Mouse (Mus musculus) liver, adult (tissue): ENCODE data around the gene Ush2a.

Experiments used
- GATA4 ChIP-seq: IDR thresholded peaks from 2 replicates; pipeline ENCODE4 v1.6.1; 2014; ENCODE audit warnings: mild to moderate bottlenecking, low read length; ENCODE audit not compliant: insufficient replicate concordance

Ush2a gene

DNA sequence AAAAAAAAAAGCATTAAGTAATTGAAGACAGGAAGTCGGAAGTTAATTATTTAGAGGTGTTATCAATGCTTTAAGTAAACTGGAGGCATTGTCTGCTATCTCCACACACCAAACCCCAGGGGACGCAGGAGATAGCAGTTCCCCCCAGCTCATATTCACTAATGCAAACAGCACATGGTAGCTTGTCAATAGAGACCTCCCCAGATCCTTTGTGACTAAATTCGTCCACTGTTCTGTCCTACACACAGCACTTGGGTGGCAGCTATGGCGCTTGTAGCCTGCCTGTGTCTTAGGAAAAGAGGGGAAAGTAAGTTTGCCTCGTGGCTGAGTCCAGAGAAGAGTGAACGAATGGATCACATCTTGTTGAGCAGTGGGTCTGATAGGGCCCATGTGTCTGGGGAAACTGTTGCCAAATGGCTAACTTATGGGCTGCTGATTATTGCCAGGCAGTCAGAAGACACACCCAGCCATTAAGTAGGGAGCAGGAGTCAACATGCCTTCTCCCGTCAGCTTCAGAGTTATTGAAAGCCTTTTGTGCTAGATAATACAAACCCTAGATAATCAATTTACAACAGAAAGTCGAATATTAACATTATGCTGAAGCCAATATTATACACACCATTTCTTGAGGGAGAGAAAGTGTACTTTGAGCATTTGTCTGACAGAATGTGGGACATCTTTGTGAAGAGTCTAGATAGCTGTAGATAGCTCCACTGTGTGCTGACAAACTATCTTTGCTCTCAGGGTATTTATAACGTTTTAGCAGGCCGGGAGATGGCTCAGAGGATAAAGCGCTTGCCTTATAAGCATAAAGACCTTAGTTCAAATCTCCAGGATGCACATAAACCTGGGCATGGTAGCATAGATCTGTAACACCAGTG lies 568.9 kb downstream of the Ush2a start:
- no peak for TF ChIP-seq GATA4

DNA sequence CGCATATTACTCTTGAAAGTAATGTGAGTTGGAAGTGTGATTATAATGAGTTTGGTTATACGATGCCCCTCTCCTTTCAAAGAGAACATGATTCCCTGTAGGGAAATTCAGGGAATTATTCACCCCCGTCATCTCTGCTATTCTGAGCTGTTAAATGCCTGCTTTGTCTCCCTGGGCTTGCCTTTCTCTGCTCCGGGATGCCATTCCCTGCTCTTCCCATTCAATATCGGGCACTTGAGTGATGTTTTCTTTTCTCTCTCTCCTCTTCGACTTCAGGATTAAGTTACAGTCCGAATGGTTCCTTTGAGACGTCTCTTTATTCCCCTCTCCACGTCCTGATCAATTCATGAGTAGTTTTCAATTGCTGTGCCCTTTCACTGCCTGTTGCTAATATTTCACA lies 572.1 kb downstream of the Ush2a start:
- TF ChIP-seq GATA4 = no peak

GRCm38 (mm10) chr1:188834770-188835169 lies 572.9 kb downstream of the Ush2a start:
- TF ChIP-seq GATA4 = no peak

- no peak for TF ChIP-seq GATA4
These were observed 575.9 kb downstream of the Ush2a start for GRCm38 (mm10) chr1:188837613-188838295.

GRCm38 (mm10) chr1:188847242-188847641 lies 585.4 kb downstream of the Ush2a start:
- TF ChIP-seq GATA4 = no peak

DNA sequence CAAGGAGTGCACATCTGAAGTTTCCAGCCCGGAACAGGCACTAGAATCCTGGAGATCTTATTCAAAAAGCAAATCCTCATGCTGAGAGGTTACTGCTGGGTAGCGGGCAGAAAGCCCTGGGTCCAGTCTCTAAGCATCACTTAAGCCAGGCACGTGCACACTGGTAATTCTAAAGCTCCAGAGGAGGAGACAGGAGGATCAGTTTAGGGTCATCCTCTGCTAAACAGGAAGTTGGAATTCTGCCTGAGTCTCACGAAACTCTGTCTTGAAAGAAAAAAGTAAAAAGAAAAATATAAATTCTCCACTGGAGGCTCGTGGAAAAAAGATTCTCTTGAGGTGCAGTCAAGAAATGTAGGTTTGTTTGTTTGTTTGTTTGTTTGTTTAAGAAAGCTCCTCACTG lies 591.0 kb downstream of the Ush2a start:
- TF ChIP-seq GATA4 = no peak

DNA sequence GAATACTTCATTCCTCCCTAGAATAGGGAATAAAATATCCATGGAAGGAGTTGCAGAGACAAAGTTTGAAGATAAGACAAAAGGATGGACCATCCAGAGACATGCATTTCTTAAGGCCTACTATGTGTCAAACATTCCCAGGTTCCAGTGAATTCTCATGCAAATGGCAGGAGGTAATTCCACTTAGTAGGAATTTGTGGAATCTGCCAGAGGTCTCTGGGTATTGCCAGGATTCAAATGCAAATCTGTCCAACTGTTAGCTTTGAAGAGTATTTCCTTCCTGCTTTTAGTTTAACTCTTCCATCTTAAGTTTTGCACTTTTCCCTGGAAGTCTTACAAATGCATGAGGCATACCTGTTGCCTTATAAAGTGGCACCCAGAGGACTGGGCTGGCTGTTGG lies 592.4 kb downstream of the Ush2a start:
- no peak for TF ChIP-seq GATA4

- no peak for TF ChIP-seq GATA4
These were observed 593.2 kb downstream of the Ush2a start for GRCm38 (mm10) chr1:188855034-188855433.

GRCm38 (mm10) chr1:188859718-188860117 lies 597.9 kb downstream of the Ush2a start:
- TF ChIP-seq GATA4 = no peak

GRCm38 (mm10) chr1:188865881-188866280 lies 604.1 kb downstream of the Ush2a start:
- TF ChIP-seq GATA4 = no peak

DNA sequence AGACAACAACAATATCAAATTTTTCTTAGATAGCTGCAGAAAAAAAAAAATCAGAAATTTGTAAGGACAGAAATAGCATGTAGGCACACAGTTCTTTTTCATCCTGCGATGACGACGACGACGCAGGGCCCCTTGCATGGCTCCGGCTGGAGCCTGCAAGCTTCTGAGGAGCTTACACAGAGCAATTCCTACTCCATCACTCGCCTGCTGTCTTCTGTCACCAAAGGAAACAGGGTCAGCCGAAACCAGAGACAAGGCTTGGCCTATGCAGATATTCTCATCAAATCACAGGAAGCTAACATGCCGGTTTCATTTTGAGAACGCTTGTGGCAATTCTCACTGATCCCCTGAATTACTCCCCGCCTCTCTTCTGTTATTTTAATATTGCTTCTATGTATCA lies 604.7 kb downstream of the Ush2a start:
- TF ChIP-seq GATA4 = no peak

GRCm38 (mm10) chr1:188878531-188879055 lies 616.8 kb downstream of the Ush2a start:
- TF ChIP-seq GATA4 = no peak

DNA sequence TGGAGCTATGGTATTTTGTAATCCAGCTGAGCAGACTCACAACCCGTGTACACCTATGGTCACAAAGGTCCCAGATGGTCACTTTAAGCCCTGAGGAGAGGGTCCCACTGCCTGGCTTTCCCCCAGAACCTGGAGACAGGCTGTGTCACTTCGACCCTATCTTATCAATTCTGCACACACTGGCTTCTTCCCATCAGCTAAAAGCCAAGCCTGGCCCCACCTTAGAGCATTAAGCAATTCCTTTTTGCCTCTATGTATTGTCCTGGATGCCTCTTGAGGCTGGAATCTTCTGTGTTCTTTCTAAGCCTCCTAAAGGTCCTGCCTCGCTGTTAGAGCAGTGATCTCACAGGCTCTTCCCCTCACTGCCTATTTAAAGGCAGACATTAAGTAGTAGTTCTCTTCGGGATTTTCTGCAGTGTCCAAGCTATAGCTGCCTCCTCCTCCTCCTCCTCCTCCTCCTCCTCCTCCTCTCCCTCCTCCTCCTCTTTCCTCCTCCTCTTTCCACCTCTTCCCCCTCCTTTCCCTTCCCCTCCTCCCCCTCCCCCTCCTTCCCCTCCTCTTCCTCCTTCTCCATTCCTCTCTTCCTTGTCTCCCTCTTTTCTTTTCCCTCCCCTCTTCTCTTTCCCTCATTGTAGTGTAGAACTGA lies 635.2 kb downstream of the Ush2a start:
- no peak for TF ChIP-seq GATA4

DNA sequence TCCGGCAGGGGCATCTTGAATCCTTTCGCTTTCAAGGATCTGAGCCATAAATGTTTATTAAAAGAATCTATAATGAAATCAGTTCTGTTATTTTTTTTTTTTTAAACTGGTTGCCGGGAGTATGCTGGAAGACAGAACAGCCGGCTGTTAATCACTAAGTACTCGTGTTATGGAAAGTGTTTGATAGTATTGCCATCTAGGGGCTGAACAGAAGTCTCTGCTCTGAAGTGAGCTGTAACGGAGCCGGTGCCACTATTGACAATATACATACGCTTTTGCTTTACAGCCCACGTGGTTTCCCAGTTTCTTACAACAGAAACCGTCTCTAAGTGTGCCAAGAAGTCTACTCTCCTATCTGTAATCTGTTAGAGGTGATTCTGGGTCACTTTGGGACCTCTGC lies 642.3 kb downstream of the Ush2a start:
- TF ChIP-seq GATA4 = no peak

DNA sequence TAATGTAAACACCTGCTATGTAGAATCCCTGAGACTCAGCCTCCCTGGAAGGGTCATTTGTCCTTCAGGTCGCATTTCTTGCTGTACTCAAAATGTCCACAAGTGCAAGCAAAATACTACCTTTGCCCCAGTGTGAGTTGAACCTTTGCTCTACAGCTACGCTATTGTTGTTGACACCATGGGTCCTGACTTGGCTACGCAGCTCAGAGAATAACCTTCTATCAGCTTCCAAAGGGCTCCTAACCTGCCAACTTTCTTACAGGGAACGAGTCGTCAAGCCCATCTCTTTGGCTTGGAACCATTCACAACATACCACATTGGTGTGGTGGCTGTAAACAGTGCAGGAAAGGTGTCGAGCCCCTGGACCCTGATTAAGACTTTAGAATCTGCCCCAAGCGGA lies 644.4 kb downstream of the Ush2a start:
- no peak for TF ChIP-seq GATA4

DNA sequence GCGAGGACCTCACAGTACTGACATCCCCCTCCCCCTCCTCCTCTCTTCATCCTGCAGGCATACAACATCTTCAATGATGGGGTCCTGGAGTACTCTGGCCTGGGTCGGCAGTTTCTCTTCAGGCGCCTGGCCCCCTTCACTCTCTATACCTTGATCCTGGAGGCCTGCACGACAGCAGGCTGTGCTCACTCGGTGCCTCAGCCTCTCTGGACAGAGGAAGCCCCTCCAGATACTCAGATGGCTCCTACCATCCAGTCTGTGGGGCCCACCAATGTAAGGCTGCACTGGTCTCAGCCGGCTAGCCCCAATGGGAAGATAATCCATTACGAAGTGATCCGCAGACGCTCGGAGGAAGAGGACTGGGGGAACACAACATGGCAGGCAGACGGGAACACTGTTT lies 648.8 kb downstream of the Ush2a start:
- no peak for TF ChIP-seq GATA4
